Mouse (Mus musculus) liver, embryonic 12.5 days (tissue): ENCODE results near the gene Otog. TPM values are rescaled to one million over a fixed set of nuclear protein-coding genes. Genes with fewer than 3 reads are reported as not detected.
A peak's percentile ranks its signal among the peaks of the same experiment; 100 is the strongest.

Experiments
- ATAC-seq: fragments of 200-750 bp; cut with Nextera tagmentation; 2 replicates; pipeline ENCODE4 v1.8.0; 2017; ENCODE audit warnings: moderate number of reproducible peaks, mild to moderate bottlenecking, moderate library complexity
- H3K27ac ChIP-seq: fragments of 300-500 bp; sonication (generic); 2 replicates; pipeline ENCODE4 v1.5.1; 2016; ENCODE audit warnings: mild to moderate bottlenecking
- H3K27me3 ChIP-seq: fragments of 300-500 bp; sonication (generic); replicated peaks from 2 replicates; pipeline ENCODE4 v1.6.1; 2016; ENCODE audit warnings: mild to moderate bottlenecking, moderate library complexity
- H3K36me3 ChIP-seq: fragments of 300-500 bp; sonication (generic); 2 replicates; pipeline ENCODE4 v1.6.1; 2016; ENCODE audit warnings: mild to moderate bottlenecking, moderate library complexity
- H3K4me1 ChIP-seq: fragments of 300-500 bp; sonication (generic); 2 replicates; pipeline ENCODE4 v1.6.1; 2016
- H3K4me2 ChIP-seq: fragments of 300-500 bp; sonication (generic); 2 replicates; pipeline ENCODE4 v1.6.1; 2016; ENCODE audit warnings: mild to moderate bottlenecking, moderate library complexity
- H3K4me3 ChIP-seq: fragments of 300-500 bp; sonication (generic); 2 replicates; pipeline ENCODE4 v1.5.1; 2016; ENCODE audit warnings: mild to moderate bottlenecking, moderate library complexity
- H3K9ac ChIP-seq: fragments of 300-500 bp; sonication (generic); 2 replicates; pipeline ENCODE4 v1.6.1; 2016; ENCODE audit warnings: mild to moderate bottlenecking, moderate library complexity
- H3K9me3 ChIP-seq: fragments of 300-500 bp; sonication (generic); replicated peaks from 2 replicates; pipeline ENCODE4 v1.6.1; 2016; ENCODE audit warnings: mild to moderate bottlenecking, moderate library complexity
- WGBS: fragments of 180-500 bp; shearing (Covaris S2); methylation state at CpG from one replicate; pipeline ENCODE4 v1.1.7; 2016; ENCODE audit not compliant: insufficient replicate concordance; 5-methylcytosine and 5-hydroxymethylcytosine counted together
- polyA plus RNA-seq: library from polyadenylated mRNA; unstranded; fragments of >200 nt; fragmentation: Nextera tagmentation; extraction: Ambion mirVana; gene quantifications from 2 replicates; pipeline ENCODE4 v1.2.1, GENCODE M21; 2016

The Otog gene
- polyA plus RNA-seq = not detected in 2 replicates

- no peak within 1 kb of the TSS for H3K27ac ChIP-seq
- ATAC-seq = no peak
- no peak within 1 kb of the TSS for H3K4me2 ChIP-seq
- no peaks in the 10 kb centered on the region for H3K36me3 ChIP-seq
- no peak within 1 kb of the TSS for H3K4me3 ChIP-seq
- WGBS = 26% methylated on average over 2 of the region's 2 CpGs
- H3K4me1 ChIP-seq = no peaks in the 10 kb centered on the region
- no peak within 1 kb of the TSS for H3K9ac ChIP-seq
- peaks cover 10% of the 10 kb centered on the region; the same call in 1 of the 2 replicates for H3K27me3 ChIP-seq
- H3K9me3 ChIP-seq = no peaks in the 10 kb centered on the region
These were observed at the start of gene Otog for GRCm38 (mm10) chr7:46240696-46241095. TSS of gene Otog (plus strand) at chr7:46240987.

GRCm38 (mm10) chr7:46195356-46195755 is 45.4 kb upstream of the Otog start:
- Histone ChIP-seq H3K4me3 (no peak overlapping the region), H3K27ac (no peak overlapping the region), H3K4me2 (no peak overlapping the region), H3K9ac (no peak overlapping the region), H3K36me3 (no peaks in the 10 kb centered on the region), H3K9me3 (no peaks in the 10 kb centered on the region), H3K27me3 (peaks cover 6% of the 10 kb centered on the region; the same call in 1 of the 2 replicates), H3K4me1 (no peaks in the 10 kb centered on the region)
- no peak for ATAC-seq
- WGBS = 61% methylated on average over 5 of the region's 5 CpGs

- no peaks in the 10 kb centered on the region for H3K4me1 ChIP-seq
- H3K27me3 ChIP-seq = peaks cover 6% of the 10 kb centered on the region; the same call in 1 of the 2 replicates
- no peak overlapping the region for H3K4me3 ChIP-seq
- no peak overlapping the region for H3K9ac ChIP-seq
- H3K4me2 ChIP-seq = no peak overlapping the region
- no peak overlapping the region for H3K27ac ChIP-seq
- WGBS = 53% methylated on average over 6 of the region's 6 CpGs
- no peak for ATAC-seq
- no peaks in the 10 kb centered on the region for H3K9me3 ChIP-seq
- H3K36me3 ChIP-seq = no peaks in the 10 kb centered on the region
These were observed 40.8 kb upstream of the Otog start for GRCm38 (mm10) chr7:46200021-46200420.

GRCm38 (mm10) chr7:46201649-46202048 is 39.1 kb upstream of the Otog start:
- Histone ChIP-seq H3K4me2 (no peak overlapping the region), H3K27ac (no peak overlapping the region)
- WGBS = 21% methylated on average over 14 of the region's 14 CpGs

GRCm38 (mm10) chr7:46204046-46204471 is 36.7 kb upstream of the Otog start:
- Histone ChIP-seq H3K9me3 (no peaks in the 10 kb centered on the region), H3K4me3 (no peak overlapping the region), H3K27me3 (peaks cover 4% of the 10 kb centered on the region; the same call in 1 of the 2 replicates), H3K4me1 (no peaks in the 10 kb centered on the region), H3K4me2 (no peak overlapping the region), H3K36me3 (no peaks in the 10 kb centered on the region), H3K27ac (no peak overlapping the region), H3K9ac (no peak overlapping the region)
- 47% methylated on average over 11 of the region's 11 CpGs for WGBS
- ATAC-seq = no peak

More at GRCm38 (mm10) chr7:46201649-46202048, 39.1 kb upstream of the Otog start:
- no peak for ATAC-seq
- Histone ChIP-seq H3K4me3 (no peak overlapping the region), H3K4me1 (no peaks in the 10 kb centered on the region), H3K9me3 (no peaks in the 10 kb centered on the region), H3K27me3 (peaks cover 6% of the 10 kb centered on the region; the same call in 1 of the 2 replicates), H3K36me3 (no peaks in the 10 kb centered on the region), H3K9ac (no peak overlapping the region)

- 54% methylated on average over 6 of the region's 6 CpGs for WGBS
- Histone ChIP-seq H3K9me3 (no peaks in the 10 kb centered on the region), H3K27me3 (no peaks in the 10 kb centered on the region), H3K4me3 (no peak overlapping the region), H3K36me3 (no peaks in the 10 kb centered on the region), H3K4me2 (no peak overlapping the region), H3K4me1 (no peaks in the 10 kb centered on the region), H3K27ac (no peak overlapping the region), H3K9ac (no peak overlapping the region)
- no peak for ATAC-seq
These were observed 36.0 kb upstream of the Otog start for GRCm38 (mm10) chr7:46204775-46205174.

- no peaks in the 10 kb centered on the region for H3K4me1 ChIP-seq
- no peaks in the 10 kb centered on the region for H3K36me3 ChIP-seq
- no peak overlapping the region for H3K9ac ChIP-seq
- H3K4me2 ChIP-seq = no peak overlapping the region
- no peak for ATAC-seq
- H3K27me3 ChIP-seq = no peaks in the 10 kb centered on the region
- no peak overlapping the region for H3K27ac ChIP-seq
- H3K9me3 ChIP-seq = no peaks in the 10 kb centered on the region
- WGBS = 72% methylated on average over 8 of the region's 8 CpGs
- no peak overlapping the region for H3K4me3 ChIP-seq
These were observed 32.7 kb upstream of the Otog start for GRCm38 (mm10) chr7:46208131-46208530.

- no peak for ATAC-seq
- H3K9ac ChIP-seq = no peak overlapping the region
- no peak overlapping the region for H3K4me3 ChIP-seq
- no peak overlapping the region for H3K27ac ChIP-seq
- 58% methylated on average over 6 of the region's 6 CpGs for WGBS
- no peaks in the 10 kb centered on the region for H3K27me3 ChIP-seq
- no peaks in the 10 kb centered on the region for H3K36me3 ChIP-seq
- H3K9me3 ChIP-seq = no peaks in the 10 kb centered on the region
- no peaks in the 10 kb centered on the region for H3K4me1 ChIP-seq
- H3K4me2 ChIP-seq = no peak overlapping the region
These were observed 30.5 kb upstream of the Otog start for GRCm38 (mm10) chr7:46210276-46210675.

- Histone ChIP-seq H3K9ac (no peak overlapping the region), H3K36me3 (no peaks in the 10 kb centered on the region), H3K4me2 (no peak overlapping the region), H3K4me1 (peaks cover 5% of the 10 kb centered on the region), H3K4me3 (no peak overlapping the region), H3K27ac (no peak overlapping the region), H3K27me3 (peaks cover 30% of the 10 kb centered on the region), H3K9me3 (no peaks in the 10 kb centered on the region)
- WGBS = 59% methylated on average over 2 of the region's 2 CpGs
- ATAC-seq = no peak
These were observed 24.3 kb upstream of the Otog start for GRCm38 (mm10) chr7:46216481-46216880.

GRCm38 (mm10) chr7:46218415-46218814 is 22.4 kb upstream of the Otog start:
- H3K4me1 ChIP-seq = peaks cover 5% of the 10 kb centered on the region
- H3K4me2 ChIP-seq = no peak overlapping the region
- H3K27me3 ChIP-seq = peaks cover 33% of the 10 kb centered on the region
- H3K9ac ChIP-seq = no peak overlapping the region
- 16% methylated on average over 11 of the region's 11 CpGs for WGBS
- H3K27ac ChIP-seq = no peak overlapping the region
- H3K36me3 ChIP-seq = no peaks in the 10 kb centered on the region
- ATAC-seq = peak; percentile 54; the same call in 1 of the 2 replicates
- H3K4me3 ChIP-seq = no peak overlapping the region
- H3K9me3 ChIP-seq = no peaks in the 10 kb centered on the region

GRCm38 (mm10) chr7:46220591-46221129 is 20.1 kb upstream of the Otog start:
- H3K4me1 ChIP-seq = peaks cover 5% of the 10 kb centered on the region
- no peak overlapping the region for H3K4me2 ChIP-seq
- peaks cover 33% of the 10 kb centered on the region for H3K27me3 ChIP-seq
- no peak overlapping the region for H3K27ac ChIP-seq
- WGBS = 51% methylated on average over 8 of the region's 8 CpGs
- H3K9me3 ChIP-seq = no peaks in the 10 kb centered on the region
- H3K4me3 ChIP-seq = no peak overlapping the region
- H3K36me3 ChIP-seq = no peaks in the 10 kb centered on the region
- H3K9ac ChIP-seq = no peak overlapping the region
- ATAC-seq = no peak

GRCm38 (mm10) chr7:46226253-46226652 is 14.5 kb upstream of the Otog start:
- Histone ChIP-seq H3K4me3 (no peak overlapping the region), H3K36me3 (no peaks in the 10 kb centered on the region), H3K9ac (no peak overlapping the region), H3K27me3 (0 out of 2 replicates have a peak, but pooled peaks cover 3% of the 10 kb centered on the region), H3K4me1 (no peaks in the 10 kb centered on the region), H3K27ac (no peak overlapping the region), H3K9me3 (no peaks in the 10 kb centered on the region), H3K4me2 (no peak overlapping the region)
- no peak for ATAC-seq
- WGBS = 21% methylated on average over 7 of the region's 7 CpGs

GRCm38 (mm10) chr7:46226936-46227335 is 13.9 kb upstream of the Otog start:
- Histone ChIP-seq H3K4me3 (no peak overlapping the region), H3K36me3 (no peaks in the 10 kb centered on the region), H3K4me2 (no peak overlapping the region), H3K27ac (no peak overlapping the region), H3K9ac (no peak overlapping the region), H3K9me3 (no peaks in the 10 kb centered on the region), H3K4me1 (no peaks in the 10 kb centered on the region), H3K27me3 (0 out of 2 replicates have a peak, but pooled peaks cover 3% of the 10 kb centered on the region)
- ATAC-seq = no peak
- WGBS = 66% methylated on average over 4 of the region's 4 CpGs
